Mouse (Mus musculus): ENCODE measurements around the gene Fkbp5. TPM values are rescaled to one million over a fixed set of nuclear protein-coding genes. Genes with fewer than 3 reads are reported as not detected.

The Fkbp5 gene
- polyA plus RNA-seq, 1 experiment = 10.6 TPM

GRCm38 (mm10) chr17:28524009-28524695 is 6.8 kb upstream of the Fkbp5 start:
- WGBS = 76% methylated on average over 23 of the region's 23 CpGs
- Histone ChIP-seq H3K27me3 (ENCODE audit: control insufficient read depth, insufficient read depth, low read length) (no peaks in the 10 kb centered on the region), H3K4me3 (ENCODE audit: low read depth, low read length) (peak overlapping the region; percentile 43), H3K36me3 (ENCODE audit: control insufficient read depth, insufficient read depth, low read length) (no peaks in the 10 kb centered on the region), H3K27ac (ENCODE audit: insufficient read depth, low read depth, low read length) (no peak overlapping the region), H3K4me1 (ENCODE audit: control insufficient read depth, insufficient read depth, insufficient read length, low read length) (peaks cover 12% of the 10 kb centered on the region)
- no peak for TF ChIP-seq CTCF (IDR thresholded peaks at IDR 0.05; ENCODE audit: extremely low read depth, insufficient read length, insufficient replicate concordance, low read depth, low read length)
- TF ChIP-seq POLR2A (IDR thresholded peaks at IDR 0.05; ENCODE audit: low read depth, low read length) = no peak

DNA sequence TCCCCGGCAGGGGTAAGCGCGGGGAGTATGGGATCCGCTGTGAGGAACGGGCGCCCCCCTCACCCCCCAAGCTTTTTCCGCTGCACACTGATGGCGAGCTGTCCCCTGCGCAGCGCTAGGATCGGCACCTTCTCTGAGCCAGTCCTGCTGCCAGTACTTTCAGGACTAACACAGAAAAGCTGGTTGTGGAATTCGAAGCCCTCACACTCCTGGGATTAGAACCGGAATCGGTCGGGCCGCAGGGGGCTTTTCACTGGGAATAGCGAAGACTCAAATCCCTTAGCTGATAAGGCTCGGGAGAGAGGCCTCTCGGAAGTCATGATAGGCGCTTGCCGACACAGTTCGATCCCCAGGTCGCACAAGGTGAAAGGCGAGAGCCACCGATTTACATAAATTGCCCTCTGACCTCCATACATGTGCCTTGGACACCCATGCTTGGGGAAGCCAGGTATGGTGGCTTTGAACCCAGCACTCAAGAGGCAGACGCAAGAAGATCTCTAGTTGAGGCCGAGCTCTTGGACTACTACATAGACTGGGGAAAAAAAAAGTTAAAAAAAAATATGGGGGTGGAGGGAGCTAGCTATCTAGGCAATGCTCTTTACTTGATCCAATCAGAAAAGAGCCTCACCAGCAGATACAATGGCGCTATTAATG is 6.2 kb upstream of the Fkbp5 start:
- H3K4me3 ChIP-seq (ENCODE audit: low read depth, low read length) = peak overlapping the region; percentile 69
- H3K27me3 ChIP-seq (ENCODE audit: control insufficient read depth, insufficient read depth, low read length) = no peaks in the 10 kb centered on the region
- peaks cover 16% of the 10 kb centered on the region for H3K4me1 ChIP-seq (ENCODE audit: control insufficient read depth, insufficient read depth, insufficient read length, low read length)
- no peak for TF ChIP-seq CTCF (IDR thresholded peaks at IDR 0.05; ENCODE audit: extremely low read depth, insufficient read length, insufficient replicate concordance, low read depth, low read length)
- TF ChIP-seq POLR2A (IDR thresholded peaks at IDR 0.05; ENCODE audit: low read depth, low read length) = no peak
- peak overlapping the region; percentile 77 for H3K27ac ChIP-seq (ENCODE audit: insufficient read depth, low read depth, low read length)
- no peaks in the 10 kb centered on the region for H3K36me3 ChIP-seq (ENCODE audit: control insufficient read depth, insufficient read depth, low read length)
- 9% methylated on average over 28 of the region's 28 CpGs for WGBS

DNA sequence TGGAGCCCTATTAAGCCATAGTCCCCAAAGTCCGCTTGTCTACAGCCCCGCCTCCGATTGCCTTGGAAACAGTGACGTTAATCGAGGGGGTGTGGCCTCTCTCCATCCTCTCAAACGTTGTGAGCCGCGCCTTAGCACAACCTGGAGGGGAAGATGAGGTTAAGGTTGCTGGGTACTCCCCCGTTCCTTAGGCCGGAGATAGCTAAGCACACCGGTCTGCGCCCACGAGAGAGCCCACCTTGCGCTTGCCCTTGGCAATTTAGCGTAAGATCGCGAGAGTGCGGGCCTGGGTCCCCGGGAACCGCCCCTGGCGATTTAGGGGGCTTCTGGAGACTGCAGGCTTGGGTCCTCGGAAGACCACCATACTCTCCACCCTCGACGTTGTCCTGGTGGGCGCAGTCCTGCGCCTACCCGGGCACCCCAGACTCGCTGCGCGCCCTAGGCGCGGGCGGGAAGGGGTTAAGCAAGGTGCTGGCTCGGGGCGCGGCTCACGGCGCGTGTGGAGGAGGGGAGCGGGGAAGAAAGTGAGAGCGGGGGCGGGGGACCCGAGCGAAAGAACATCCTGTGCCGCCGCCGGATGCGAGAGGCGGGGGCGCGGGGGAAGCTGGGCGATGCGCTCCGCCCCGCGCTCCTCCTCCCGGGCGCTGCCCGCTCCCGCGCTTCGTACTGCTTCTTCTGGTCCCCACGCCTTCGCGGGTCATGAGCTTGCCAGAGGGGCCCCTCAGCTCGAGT is 5.5 kb upstream of the Fkbp5 start:
- Histone ChIP-seq H3K4me3 (ENCODE audit: low read depth, low read length) (peak overlapping the region; percentile 69), H3K27ac (ENCODE audit: insufficient read depth, low read depth, low read length) (peak overlapping the region; percentile 88), H3K27me3 (ENCODE audit: control insufficient read depth, insufficient read depth, low read length) (no peaks in the 10 kb centered on the region), H3K36me3 (ENCODE audit: control insufficient read depth, insufficient read depth, low read length) (no peaks in the 10 kb centered on the region), H3K4me1 (ENCODE audit: control insufficient read depth, insufficient read depth, insufficient read length, low read length) (peaks cover 20% of the 10 kb centered on the region)
- WGBS = under 1% methylated on average over 49 of the region's 66 CpGs
- TF ChIP-seq POLR2A (IDR thresholded peaks at IDR 0.05; ENCODE audit: low read depth, low read length) (peak; percentile 78), CTCF (IDR thresholded peaks at IDR 0.05; ENCODE audit: extremely low read depth, insufficient read length, insufficient replicate concordance, low read depth, low read length) (no peak)

GRCm38 (mm10) chr17:28521920-28522319 is 4.6 kb upstream of the Fkbp5 start:
- WGBS = 25% methylated on average over 6 of the region's 6 CpGs
- Histone ChIP-seq H3K27me3 (ENCODE audit: control insufficient read depth, insufficient read depth, low read length) (no peaks in the 10 kb centered on the region), H3K36me3 (ENCODE audit: control insufficient read depth, insufficient read depth, low read length) (no peaks in the 10 kb centered on the region), H3K27ac (ENCODE audit: insufficient read depth, low read depth, low read length) (peak overlapping the region; percentile 77), H3K4me1 (ENCODE audit: control insufficient read depth, insufficient read depth, insufficient read length, low read length) (peaks cover 24% of the 10 kb centered on the region), H3K4me3 (ENCODE audit: low read depth, low read length) (peak overlapping the region; percentile 69)
- TF ChIP-seq CTCF (IDR thresholded peaks at IDR 0.05; ENCODE audit: extremely low read depth, insufficient read length, insufficient replicate concordance, low read depth, low read length) = no peak
- no peak for TF ChIP-seq POLR2A (IDR thresholded peaks at IDR 0.05; ENCODE audit: low read depth, low read length)

GRCm38 (mm10) chr17:28521071-28521726 is 3.9 kb upstream of the Fkbp5 start:
- WGBS = 30% methylated on average over 5 of the region's 5 CpGs
- Histone ChIP-seq H3K4me3 (ENCODE audit: low read depth, low read length) (no peak overlapping the region), H3K27ac (ENCODE audit: insufficient read depth, low read depth, low read length) (peak overlapping the region; percentile 19; the same call in 1 of the 2 replicates), H3K36me3 (ENCODE audit: control insufficient read depth, insufficient read depth, low read length) (no peaks in the 10 kb centered on the region), H3K27me3 (ENCODE audit: control insufficient read depth, insufficient read depth, low read length) (no peaks in the 10 kb centered on the region), H3K4me1 (ENCODE audit: control insufficient read depth, insufficient read depth, insufficient read length, low read length) (peaks cover 28% of the 10 kb centered on the region)
- TF ChIP-seq CTCF (IDR thresholded peaks at IDR 0.05; ENCODE audit: extremely low read depth, insufficient read length, insufficient replicate concordance, low read depth, low read length) (no peak), POLR2A (IDR thresholded peaks at IDR 0.05; ENCODE audit: low read depth, low read length) (no peak)

DNA sequence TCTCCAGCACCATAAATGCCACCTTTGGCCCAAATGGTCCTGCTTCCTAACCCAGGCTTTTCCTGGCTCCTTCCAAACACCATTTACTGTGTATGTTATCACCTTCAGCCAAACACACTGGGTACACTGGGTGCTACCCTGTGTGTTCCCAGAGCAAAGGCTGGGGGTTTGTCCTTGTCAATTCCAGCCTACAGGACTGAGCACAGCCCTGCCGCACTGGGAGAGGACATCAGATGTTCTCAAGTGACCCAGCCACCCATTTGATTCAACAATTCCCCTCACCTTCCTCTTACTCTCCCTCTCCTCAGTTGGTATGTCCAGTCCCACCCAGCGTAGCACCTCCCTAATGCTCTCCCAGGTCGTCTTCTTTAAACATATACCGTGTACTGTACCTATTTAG is 3.2 kb upstream of the Fkbp5 start:
- H3K36me3 ChIP-seq (ENCODE audit: control insufficient read depth, insufficient read depth, low read length) = no peaks in the 10 kb centered on the region
- peaks cover 33% of the 10 kb centered on the region for H3K4me1 ChIP-seq (ENCODE audit: control insufficient read depth, insufficient read depth, insufficient read length, low read length)
- 30% methylated on average over 4 of the region's 4 CpGs for WGBS
- H3K27ac ChIP-seq (ENCODE audit: insufficient read depth, low read depth, low read length) = peak overlapping the region; percentile 4; the same call in 1 of the 2 replicates
- no peaks in the 10 kb centered on the region for H3K27me3 ChIP-seq (ENCODE audit: control insufficient read depth, insufficient read depth, low read length)
- no peak overlapping the region for H3K4me3 ChIP-seq (ENCODE audit: low read depth, low read length)
- TF ChIP-seq CTCF (IDR thresholded peaks at IDR 0.05; ENCODE audit: extremely low read depth, insufficient read length, insufficient replicate concordance, low read depth, low read length) (no peak), POLR2A (IDR thresholded peaks at IDR 0.05; ENCODE audit: low read depth, low read length) (no peak)

All from small intestine, adult 2 months (tissue).